Mouse (Mus musculus) olfactory bulb, adult 2 months (tissue): ENCODE measurements around the gene Gm21985. TPM values are rescaled to one million over a fixed set of nuclear protein-coding genes. Genes with fewer than 3 reads are reported as not detected.

Experiments
- H3K27ac ChIP-seq: fragments of 200-500 bp; 2 replicates; pipeline ENCODE4 v1.5.1; 2012; ENCODE audit warnings: low read depth, low read length; ENCODE audit not compliant: insufficient read depth
- H3K4me1 ChIP-seq: fragments of 200-500 bp; 2 replicates; pipeline ENCODE4 v1.6.1; 2012; ENCODE audit warnings: low read length; ENCODE audit not compliant: control insufficient read depth, insufficient read depth
- H3K4me3 ChIP-seq: fragments of 200-500 bp; 2 replicates; pipeline ENCODE4 v1.5.1; 2012; ENCODE audit warnings: mild to moderate bottlenecking, low read depth, low read length, moderate library complexity; ENCODE audit not compliant: insufficient read depth
- CTCF ChIP-seq: fragments of 200-500 bp; IDR thresholded peaks from 2 replicates; pipeline ENCODE4 v1.5.1; 2012; ENCODE audit warnings: low read depth, mild to moderate bottlenecking, low read length, moderate library complexity; ENCODE audit not compliant: insufficient read depth
- POLR2A ChIP-seq: fragments of 200-500 bp; IDR thresholded peaks from 2 replicates; pipeline ENCODE4 v1.6.1; 2012; ENCODE audit warnings: mild to moderate bottlenecking, low read depth, low read length, moderate library complexity; ENCODE audit not compliant: insufficient read depth
- WGBS: fragments of 180-500 bp; shearing (Covaris S2); methylation state at CpG from one replicate; pipeline ENCODE4 v1.1.7; 2018; 5-methylcytosine and 5-hydroxymethylcytosine counted together
- polyA plus RNA-seq: library from polyadenylated mRNA; stranded (reverse); fragments of >200 nt; gene quantifications from 2 replicates; pipeline ENCODE4 v1.2.4, GENCODE M21; 2012; ENCODE audit warnings: low replicate concordance; ENCODE audit not compliant: missing spikeins, insufficient read depth, insufficient read length

Gm21985 gene
- polyA plus RNA-seq, 1 experiment: not detected

GRCm38 (mm10) chr2:112239935-112240721, 26.0 kb upstream of the Gm21985 start:
- H3K27ac ChIP-seq: peak overlapping the region; percentile 70
- peaks cover 9% of the 10 kb centered on the region for H3K4me1 ChIP-seq
- TF ChIP-seq CTCF (no peak), POLR2A (no peak)
- peak overlapping the region; percentile 93 for H3K4me3 ChIP-seq
- WGBS: under 1% methylated on average over 28 of the region's 28 CpGs

- no peak overlapping the region for H3K27ac ChIP-seq
- TF ChIP-seq CTCF (no peak), POLR2A (no peak)
- 87% methylated on average over 14 of the region's 14 CpGs for WGBS
- peaks cover 9% of the 10 kb centered on the region for H3K4me1 ChIP-seq
- no peak overlapping the region for H3K4me3 ChIP-seq
Measured at GRCm38 (mm10) chr2:112241787-112242186, 24.3 kb upstream of the Gm21985 start.

- TF ChIP-seq POLR2A: no peak
- no peak for TF ChIP-seq CTCF
- H3K4me3 ChIP-seq: no peak overlapping the region
- H3K4me1 ChIP-seq: peaks cover 9% of the 10 kb centered on the region
- no peak overlapping the region for H3K27ac ChIP-seq
- WGBS: 83% methylated on average over 5 of the region's 5 CpGs
Measured at GRCm38 (mm10) chr2:112245307-112245706, 20.8 kb upstream of the Gm21985 start.

- WGBS: 73% methylated on average over 6 of the region's 6 CpGs
- Histone ChIP-seq H3K27ac (no peak overlapping the region), H3K4me1 (peaks cover 6% of the 10 kb centered on the region), H3K4me3 (no peak overlapping the region)
- TF ChIP-seq CTCF: no peak
- no peak for TF ChIP-seq POLR2A
Measured at GRCm38 (mm10) chr2:112246193-112246592, 19.9 kb upstream of the Gm21985 start.

- TF ChIP-seq POLR2A (no peak), CTCF (no peak)
- Histone ChIP-seq H3K4me1 (no peaks in the 10 kb centered on the region), H3K27ac (no peak overlapping the region), H3K4me3 (no peak overlapping the region)
- WGBS: 85% methylated on average over 10 of the region's 10 CpGs
Measured at GRCm38 (mm10) chr2:112247323-112247722, 18.8 kb upstream of the Gm21985 start.

GRCm38 (mm10) chr2:112249780-112250453, 16.2 kb upstream of the Gm21985 start:
- Histone ChIP-seq H3K4me3 (no peak overlapping the region), H3K4me1 (no peaks in the 10 kb centered on the region), H3K27ac (no peak overlapping the region)
- TF ChIP-seq POLR2A: no peak
- no peak for TF ChIP-seq CTCF
- WGBS: 91% methylated on average over 10 of the region's 10 CpGs

- TF ChIP-seq CTCF (no peak), POLR2A (no peak)
- no peaks in the 10 kb centered on the region for H3K4me1 ChIP-seq
- no peak overlapping the region for H3K4me3 ChIP-seq
- no peak overlapping the region for H3K27ac ChIP-seq
- 76% methylated on average over 7 of the region's 7 CpGs for WGBS
Measured at GRCm38 (mm10) chr2:112254675-112255515, 11.2 kb upstream of the Gm21985 start.

GRCm38 (mm10) chr2:112259241-112259962, 6.7 kb upstream of the Gm21985 start, which contains the start of gene Nutm1:
Nutm1 (minus strand) TSS chr2:112259291.
- H3K4me3 ChIP-seq: no peak within 1 kb of the TSS
- H3K4me1 ChIP-seq: no peaks in the 10 kb centered on the region
- WGBS: 64% methylated on average over 10 of the region's 10 CpGs
- no peak within 1 kb of the TSS for H3K27ac ChIP-seq
- no peak for TF ChIP-seq CTCF
- no peak for TF ChIP-seq POLR2A
